Mouse (Mus musculus) intestine, postnatal 0 days (tissue): ENCODE data around the gene Fubp3. TPM values are rescaled to one million over a fixed set of nuclear protein-coding genes. Genes with fewer than 3 reads are reported as not detected.

Experiments used
- ATAC-seq: fragments of 200-750 bp; cut with Nextera tagmentation; 2 replicates; pipeline ENCODE4 v1.8.0; 2017; ENCODE audit warnings: mild to moderate bottlenecking, moderate TSS enrichment, moderate library complexity
- H3K27ac ChIP-seq: fragments of 300-500 bp; sonication (generic); 2 replicates; pipeline ENCODE4 v1.5.1; 2014; ENCODE audit warnings: mild to moderate bottlenecking, low read depth, low read length, moderate library complexity
- H3K27me3 ChIP-seq: fragments of 300-500 bp; sonication (generic); replicated peaks from 2 replicates; pipeline ENCODE4 v1.6.1; 2014; ENCODE audit warnings: low read length, mixed read lengths; ENCODE audit not compliant: control insufficient read depth, insufficient read depth
- H3K36me3 ChIP-seq: fragments of 300-500 bp; sonication (generic); 2 replicates; pipeline ENCODE4 v1.6.1; 2014; ENCODE audit warnings: mild to moderate bottlenecking, moderate library complexity; ENCODE audit not compliant: control insufficient read depth, insufficient read depth
- H3K4me1 ChIP-seq: fragments of 300-500 bp; sonication (generic); replicated peaks from 2 replicates; pipeline ENCODE4 v1.6.1; 2014; ENCODE audit warnings: antibody characterized with exemption, low read length, mixed read lengths; ENCODE audit not compliant: control insufficient read depth, insufficient read depth
- H3K4me2 ChIP-seq: fragments of 300-500 bp; sonication (generic); replicated peaks from 2 replicates; pipeline ENCODE4 v1.6.1; 2014; ENCODE audit warnings: low read depth, mild to moderate bottlenecking, moderate library complexity
- H3K4me3 ChIP-seq: fragments of 300-500 bp; sonication (generic); 2 replicates; pipeline ENCODE4 v1.5.1; 2014; ENCODE audit warnings: low read depth, low read length
- H3K9ac ChIP-seq: fragments of 300-500 bp; sonication (generic); 2 replicates; pipeline ENCODE4 v1.6.1; 2014; ENCODE audit warnings: mild to moderate bottlenecking, low read depth, low read length
- H3K9me3 ChIP-seq: fragments of 300-500 bp; sonication (generic); 2 replicates; pipeline ENCODE4 v1.6.1; 2016; ENCODE audit warnings: mixed run types; ENCODE audit not compliant: control insufficient read depth
- CTCF ChIP-seq: sonication (generic); IDR thresholded peaks from 2 replicates; pipeline ENCODE4 v1.5.1; 2016; ENCODE audit warnings: low read depth, mild to moderate bottlenecking, control low read depth, antibody characterized with exemption, moderate library complexity
- WGBS: fragments of 180-500 bp; shearing (Covaris S2); extraction: QIAGEN DNeasy Blood & Tissue Kit; methylation state at CpG from one replicate; pipeline ENCODE4 v1.1.7; 2014; 5-methylcytosine and 5-hydroxymethylcytosine counted together
- polyA plus RNA-seq: library from polyadenylated mRNA; unstranded; fragments of >200 nt; fragmentation: Nextera tagmentation; extraction: Ambion mirVana; gene quantifications from 2 replicates; pipeline ENCODE4 v1.2.1, GENCODE M21; 2015

Gene Fubp3
- polyA plus RNA-seq = 40.8 and 46.7 TPM in 2 replicates

DNA sequence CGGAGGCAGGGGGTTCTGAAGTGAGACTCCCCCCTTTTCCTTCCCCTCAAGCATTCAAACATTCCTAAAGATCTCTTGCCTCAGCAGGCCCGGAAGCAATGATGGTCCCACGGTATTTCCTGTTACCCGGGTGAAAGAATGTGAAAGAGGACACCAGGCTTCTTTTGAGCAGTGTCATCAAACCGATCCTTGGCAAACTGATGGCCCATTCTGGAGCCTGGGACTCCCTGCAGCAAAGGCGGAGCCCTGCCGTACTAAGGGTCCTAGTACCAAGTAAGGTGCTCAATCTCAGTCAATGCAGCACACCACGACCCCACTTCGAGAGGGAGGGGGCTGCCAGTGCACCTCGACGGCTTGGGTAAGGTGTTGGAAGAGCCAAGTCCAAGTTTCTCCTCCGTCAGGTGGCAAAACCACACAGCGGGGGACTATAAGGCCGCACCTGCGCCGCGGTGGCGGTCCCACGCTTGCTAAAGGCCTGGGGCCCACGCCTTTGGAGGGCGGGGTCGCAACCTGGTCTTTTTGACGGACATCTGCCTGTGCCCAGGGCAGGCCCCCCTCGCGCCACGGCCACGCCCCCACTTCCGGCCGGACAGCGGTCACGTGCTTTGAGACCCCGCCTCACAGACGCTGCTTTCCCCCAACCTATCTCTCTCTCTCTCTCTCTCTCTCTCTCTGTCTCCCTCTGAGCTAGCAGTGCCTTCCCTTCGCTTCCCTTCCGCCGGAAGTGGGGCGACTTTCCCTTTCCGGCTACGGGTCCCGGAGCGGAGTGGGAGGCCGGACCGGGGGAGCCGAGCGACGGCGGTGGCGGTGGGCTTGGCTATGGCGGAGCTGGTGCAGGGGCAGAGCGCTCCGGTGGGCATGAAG lies at the start of gene Fubp3:
TSS of gene Fubp3 (plus strand) at position 601 of the 864 bp plus-strand sequence.
- peak within 1 kb of the TSS; percentile 87 for H3K9ac ChIP-seq
- no peaks in the 10 kb centered on the region for H3K9me3 ChIP-seq
- peak within 1 kb of the TSS; percentile 91 for H3K4me3 ChIP-seq
- H3K36me3 ChIP-seq = no peaks in the 10 kb centered on the region; the same call in 1 of the 2 replicates
- 1% methylated on average over 51 of the region's 51 CpGs for WGBS
- no peaks in the 10 kb centered on the region for H3K27me3 ChIP-seq
- H3K4me2 ChIP-seq = peak within 1 kb of the TSS; percentile 96
- 0 out of 2 replicates have a peak, but pooled peaks have one; percentile 6 for TF ChIP-seq CTCF
- peak; percentile 94 for ATAC-seq
- peak within 1 kb of the TSS; percentile 73 for H3K27ac ChIP-seq
- H3K4me1 ChIP-seq = peaks cover 8% of the 10 kb centered on the region

DNA sequence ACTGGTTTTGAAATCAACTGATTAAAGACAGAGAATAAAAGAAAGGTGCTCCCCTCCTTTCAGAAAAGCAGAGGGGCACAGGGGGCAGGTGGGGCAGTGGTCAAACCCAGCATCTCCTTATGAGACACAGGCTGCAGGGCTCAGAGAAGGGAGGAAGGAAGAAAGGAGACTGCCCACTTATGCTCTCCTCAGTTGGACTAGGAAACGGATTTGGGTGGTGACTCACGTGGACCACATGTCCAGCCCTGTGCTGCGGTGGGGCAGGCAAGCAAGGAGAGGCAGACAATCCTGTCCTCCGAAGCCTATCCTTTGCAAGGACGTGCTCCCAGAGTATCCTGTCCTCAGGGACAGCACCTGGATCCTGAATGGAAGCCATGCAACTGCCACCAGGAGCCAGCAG lies 47.8 kb upstream of the Fubp3 start:
- ATAC-seq = no peak
- 68% methylated on average over 5 of the region's 5 CpGs for WGBS
- H3K4me2 ChIP-seq = no peak overlapping the region

DNA sequence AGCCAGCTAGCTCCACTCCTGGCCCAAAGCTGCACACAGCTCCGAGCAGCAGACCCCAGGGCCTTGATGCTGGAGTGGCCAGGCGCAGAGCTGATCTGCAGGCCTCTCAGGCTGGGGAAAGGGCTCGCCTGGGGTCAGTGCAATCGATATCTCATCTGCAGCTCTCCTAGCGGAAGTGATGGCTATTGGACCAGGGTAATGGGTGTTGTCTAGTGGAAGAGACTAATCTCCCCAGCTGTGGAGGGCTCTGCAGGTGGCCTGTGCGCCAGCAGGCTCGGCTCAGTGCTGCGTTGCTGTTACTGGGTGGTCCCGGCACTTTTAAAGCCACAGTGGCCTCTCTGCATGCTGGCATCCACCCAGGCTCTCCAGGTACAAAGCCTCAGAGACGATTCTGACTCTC lies 46.7 kb upstream of the Fubp3 start:
- Histone ChIP-seq H3K9me3 (no peaks in the 10 kb centered on the region), H3K4me3 (no peak overlapping the region), H3K4me1 (no peaks in the 10 kb centered on the region), H3K9ac (no peak overlapping the region), H3K36me3 (peaks cover 13% of the 10 kb centered on the region), H3K4me2 (no peak overlapping the region), H3K27me3 (no peaks in the 10 kb centered on the region), H3K27ac (no peak overlapping the region)
- no peak for ATAC-seq
- 50% methylated on average over 10 of the region's 10 CpGs for WGBS
- TF ChIP-seq CTCF = no peak

More for the DNA sequence above, 47.8 kb upstream of the Fubp3 start:
- Histone ChIP-seq H3K27me3 (no peaks in the 10 kb centered on the region), H3K27ac (no peak overlapping the region), H3K9me3 (no peaks in the 10 kb centered on the region), H3K4me3 (no peak overlapping the region), H3K9ac (no peak overlapping the region), H3K36me3 (peaks cover 13% of the 10 kb centered on the region), H3K4me1 (no peaks in the 10 kb centered on the region)
- no peak for TF ChIP-seq CTCF

DNA sequence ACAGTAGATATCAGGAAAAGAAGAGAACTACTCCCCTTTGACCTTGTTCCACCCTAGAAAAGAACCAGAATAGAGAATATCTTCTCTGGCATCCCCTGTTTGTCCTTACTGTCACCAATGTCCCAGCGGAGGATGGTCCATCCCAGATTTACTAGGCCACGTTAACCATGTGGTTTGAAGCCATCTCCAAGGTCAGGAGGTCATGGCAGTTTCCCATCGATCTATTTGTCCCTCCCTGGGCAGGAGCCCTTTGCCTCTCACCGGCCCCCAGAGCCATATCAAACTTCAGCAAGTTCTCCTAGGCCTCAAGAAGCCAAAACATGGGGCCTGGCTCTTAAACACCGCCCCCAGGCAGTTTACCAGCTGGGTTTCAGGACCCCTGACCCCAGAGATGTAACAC lies 42.2 kb upstream of the Fubp3 start:
- Histone ChIP-seq H3K9ac (no peak overlapping the region), H3K4me1 (no peaks in the 10 kb centered on the region), H3K27me3 (no peaks in the 10 kb centered on the region), H3K4me3 (no peak overlapping the region), H3K27ac (no peak overlapping the region), H3K36me3 (no peaks in the 10 kb centered on the region), H3K9me3 (no peaks in the 10 kb centered on the region), H3K4me2 (no peak overlapping the region)
- no peak for TF ChIP-seq CTCF
- ATAC-seq = no peak
- 49% methylated on average over 5 of the region's 5 CpGs for WGBS

DNA sequence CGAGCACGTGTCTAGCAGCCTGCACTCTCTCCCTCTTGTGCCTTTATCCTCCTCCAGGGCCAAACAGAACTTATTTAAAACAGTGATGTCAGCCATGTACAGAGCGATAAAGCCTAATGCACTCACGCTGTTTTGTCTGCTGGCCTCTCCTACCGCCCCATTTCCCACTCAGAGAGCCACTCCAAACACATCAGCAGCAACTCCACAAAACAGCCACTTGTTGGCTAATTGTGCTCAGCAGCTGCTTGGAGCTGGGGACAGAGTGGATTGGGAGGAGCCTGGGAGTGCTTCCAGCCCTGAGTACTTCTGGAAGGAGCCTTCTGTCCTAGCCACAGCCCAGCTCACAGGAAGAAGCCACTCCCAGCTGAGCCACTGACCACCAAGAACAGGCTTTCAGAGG lies 35.4 kb upstream of the Fubp3 start:
- peak; percentile 22 for ATAC-seq
- no peaks in the 10 kb centered on the region for H3K9me3 ChIP-seq
- no peaks in the 10 kb centered on the region for H3K4me1 ChIP-seq
- no peak overlapping the region for H3K4me3 ChIP-seq
- H3K4me2 ChIP-seq = no peak overlapping the region
- WGBS = 47% methylated on average over 5 of the region's 5 CpGs
- H3K27ac ChIP-seq = no peak overlapping the region
- no peaks in the 10 kb centered on the region for H3K27me3 ChIP-seq
- H3K9ac ChIP-seq = no peak overlapping the region
- no peak for TF ChIP-seq CTCF
- H3K36me3 ChIP-seq = no peaks in the 10 kb centered on the region

DNA sequence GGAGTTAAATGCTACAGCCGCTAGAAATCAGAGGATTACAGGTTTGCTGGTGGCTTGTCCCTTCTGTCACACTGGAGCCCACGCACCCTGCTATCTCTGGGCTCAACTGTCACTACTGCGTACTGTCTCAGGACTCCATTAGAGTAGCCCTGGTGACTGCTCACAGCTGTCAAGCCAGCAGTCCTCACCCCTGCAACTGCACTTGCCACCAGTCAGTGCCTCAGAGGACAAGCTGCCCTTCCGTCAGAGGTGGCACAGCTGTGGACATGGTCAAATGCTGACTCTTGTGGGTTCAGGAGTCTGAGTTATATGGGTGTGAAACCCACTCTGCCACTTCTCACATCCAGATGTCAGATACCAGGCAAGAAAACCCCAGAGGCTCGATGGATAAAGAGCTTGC lies 33.7 kb upstream of the Fubp3 start:
- WGBS = 57% methylated on average over 5 of the region's 5 CpGs
- Histone ChIP-seq H3K27me3 (no peaks in the 10 kb centered on the region), H3K4me1 (no peaks in the 10 kb centered on the region), H3K9ac (no peak overlapping the region), H3K9me3 (no peaks in the 10 kb centered on the region), H3K4me2 (no peak overlapping the region), H3K4me3 (no peak overlapping the region), H3K36me3 (no peaks in the 10 kb centered on the region), H3K27ac (no peak overlapping the region)
- no peak for ATAC-seq
- TF ChIP-seq CTCF = no peak
